ENCODE assay signal across 7 mouse cellular contexts in the genomic region with DNA sequence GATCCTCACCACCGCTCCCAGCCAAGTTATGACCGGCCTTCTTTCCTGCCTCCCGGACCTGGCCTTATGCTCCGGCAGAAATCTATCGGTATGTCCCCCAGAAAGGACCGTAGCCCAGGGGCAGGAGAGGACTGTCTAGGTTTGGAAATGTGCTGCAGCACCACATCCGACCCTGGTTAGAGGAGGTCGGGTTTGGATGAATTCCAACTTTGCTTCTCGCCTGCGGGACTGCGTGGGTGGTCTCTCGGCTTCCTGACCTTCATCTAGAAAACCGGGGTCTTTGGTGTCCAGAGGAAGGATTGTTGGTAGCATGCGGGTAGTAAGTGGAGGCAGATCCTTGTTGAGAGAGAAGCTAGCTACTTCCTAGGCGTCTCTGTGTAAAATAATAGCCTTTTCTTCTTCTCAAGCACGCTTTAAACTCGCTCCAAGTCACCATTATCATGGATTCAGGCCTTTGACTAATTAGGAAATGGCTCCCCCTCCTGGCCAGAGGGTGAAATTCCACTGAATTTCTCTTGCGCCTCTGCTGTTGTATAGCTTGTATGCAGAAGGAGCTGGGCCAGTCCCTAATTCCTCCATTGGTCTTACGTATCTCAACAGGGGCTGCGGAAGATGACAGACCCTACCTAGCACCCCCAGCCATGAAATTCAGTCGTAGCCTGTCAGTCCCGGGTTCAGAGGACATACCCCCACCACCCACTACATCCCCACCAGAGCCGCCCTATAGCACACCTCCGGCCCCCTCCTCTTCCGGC. TPM values are rescaled to one million over a fixed set of nuclear protein-coding genes. Genes with fewer than 3 reads are reported as not detected.
DNase-seq lines count a peak whose midpoint lies in the region; ATAC-seq lines count a peak whose summit lies in the region.

No protein-coding gene starts in this region.

- peak; percentile 79 for ATAC-seq in activated CD4-positive, CD25-positive, alpha-beta regulatory T cell, adult 4 months
- peak; percentile 92 for ATAC-seq in megakaryocyte progenitor cell, adult 5-6 weeks (replicated peaks; ENCODE audit: poor library complexity)

- DNase-seq in cerebellum, postnatal 25 days, result peak; percentile 88 to 89
- peak; percentile 75 for DNase-seq in gastrocnemius, adult 18-20 months (ENCODE audit: low spot score)
- DNase-seq in hindlimb bud, embryonic 11.5 days (ENCODE audit: extremely low spot score, low read depth, low spot score), result peak; percentile 93
- peak; percentile 79 to 86 for DNase-seq in left cerebral cortex, postnatal 10 days (ENCODE audit: extremely low spot score in 1 of 2, low spot score in 2 of 2)
- DNase-seq in right cerebral cortex, adult 2 months (ENCODE audit: low spot score in 2 of 2), result peak; percentile 89 to 92

- intact Hi-C loops in left cerebral cortex, postnatal 10 days (cut with DNase I), result loop anchor here (2.0 kb wide), 1 partner anchor 88 kb away; no protein-coding TSS in a partner anchor

RNA-seq across cellular contexts. Expression of a gene that starts 32.8 kb away (rescaled TPM):
- not detected for polyA plus RNA-seq in activated CD4-positive, CD25-positive, alpha-beta regulatory T cell, adult 4 months (2017; shearing (Covaris generic))
- 1 to 10 TPM; 3.4 to 4.8 TPM for total RNA-seq in gastrocnemius, adult 18-20 months (2021)
- 10 to 100 TPM; 77.1 to 78.3 TPM for total RNA-seq in left cerebral cortex, postnatal 10 days (2021)
- 0.22 and 0.24 TPM in 2 replicates for total RNA-seq in megakaryocyte progenitor cell, adult 5-6 weeks (2015)
- total RNA-seq in megakaryocyte progenitor cell, adult 5-6 weeks (2017), result 0.12 and 0.14 TPM in 2 replicates

RNA-seq across cellular contexts. Expression of a gene that starts 34.5 kb away (rescaled TPM):
- under 1 TPM; 0.59 to 0.66 TPM for polyA plus RNA-seq in activated CD4-positive, CD25-positive, alpha-beta regulatory T cell, adult 4 months (2017; shearing (Covaris generic))
- total RNA-seq in gastrocnemius, adult 18-20 months (2021), result under 1 TPM in 1 of 2 experiments, not detected in 1; 0.25 TPM
- total RNA-seq in left cerebral cortex, postnatal 10 days (2021), result 1 to 10 TPM; 2.1 to 2.9 TPM
- total RNA-seq in megakaryocyte progenitor cell, adult 5-6 weeks (2015), result 0.44 and 1.5 TPM in 2 replicates
- total RNA-seq in megakaryocyte progenitor cell, adult 5-6 weeks (2017), result 1.8 and 2.2 TPM in 2 replicates

RNA-seq across cellular contexts. Expression of a gene that starts 41.1 kb away (rescaled TPM):
- polyA plus RNA-seq in activated CD4-positive, CD25-positive, alpha-beta regulatory T cell, adult 4 months (2017; shearing (Covaris generic)), result not detected
- total RNA-seq in gastrocnemius, adult 18-20 months (2021), result under 1 TPM; 0.25 to 0.36 TPM
- total RNA-seq in left cerebral cortex, postnatal 10 days (2021), result 100 to 1,000 TPM; 423 to 432 TPM
- 0.05 and 0.49 TPM in 2 replicates for total RNA-seq in megakaryocyte progenitor cell, adult 5-6 weeks (2015)
- not detected in 2 replicates for total RNA-seq in megakaryocyte progenitor cell, adult 5-6 weeks (2017)

RNA-seq across cellular contexts. Expression of a gene that starts 44.4 kb away (rescaled TPM):
- polyA plus RNA-seq in activated CD4-positive, CD25-positive, alpha-beta regulatory T cell, adult 4 months (2017; shearing (Covaris generic)), result under 1 TPM; 0.51 to 0.73 TPM
- total RNA-seq in gastrocnemius, adult 18-20 months (2021), result 1 to 10 TPM in 1 of 2 experiments, under 1 TPM in 1; 0.84 to 1.3 TPM
- 1 to 10 TPM; 2.5 to 2.8 TPM for total RNA-seq in left cerebral cortex, postnatal 10 days (2021)
- total RNA-seq in megakaryocyte progenitor cell, adult 5-6 weeks (2015), result 4.1 TPM in 2 replicates
- total RNA-seq in megakaryocyte progenitor cell, adult 5-6 weeks (2017), result 4.2 and 4.4 TPM in 2 replicates

Comparison
In these comparisons a context has a peak if more than half of its experiments do, and no peak if none do; other contexts are left out.
1. Peak in every context shown above with its lines: DNase-seq and ATAC-seq.
2. RNA of a gene that starts 32.8 kb away (total RNA-seq): 77.1 to 78.3 TPM in left cerebral cortex, postnatal 10 days; 3.4 to 4.8 TPM in gastrocnemius, adult 18-20 months and 0.12 to 0.24 TPM in megakaryocyte progenitor cell, adult 5-6 weeks; every median in the first group is over 10 times any median in the second.
3. RNA of a gene that starts 41.1 kb away (total RNA-seq): 423 to 432 TPM in left cerebral cortex, postnatal 10 days; 0.25 to 0.36 TPM in gastrocnemius, adult 18-20 months and 0.05 to 0.49 TPM in megakaryocyte progenitor cell, adult 5-6 weeks; every median in the first group is over 100 times any median in the second.